Mouse (Mus musculus) spleen, adult 2 months (tissue): ENCODE measurements at regions not wholly inside any gene's neighbourhood (a gene's known extent, or its start where the extent isn't known, plus 50 kb on each side); places are given as distances from the start of the nearest gene placed in this dataset.

Experiments used
- CTCF ChIP-seq: fragments of 200-500 bp; IDR thresholded peaks from 2 replicates; pipeline ENCODE4 v1.5.1; 2011; ENCODE audit warnings: mild to moderate bottlenecking, inconsistent platforms; ENCODE audit not compliant: insufficient read depth, insufficient read length, insufficient replicate concordance; ENCODE audit errors: extremely low read depth
- POLR2A ChIP-seq: fragments of 200-500 bp; IDR thresholded peaks from 2 replicates; pipeline ENCODE4 v1.6.1; 2011; ENCODE audit warnings: low read depth, low read length, inconsistent platforms

DNA sequence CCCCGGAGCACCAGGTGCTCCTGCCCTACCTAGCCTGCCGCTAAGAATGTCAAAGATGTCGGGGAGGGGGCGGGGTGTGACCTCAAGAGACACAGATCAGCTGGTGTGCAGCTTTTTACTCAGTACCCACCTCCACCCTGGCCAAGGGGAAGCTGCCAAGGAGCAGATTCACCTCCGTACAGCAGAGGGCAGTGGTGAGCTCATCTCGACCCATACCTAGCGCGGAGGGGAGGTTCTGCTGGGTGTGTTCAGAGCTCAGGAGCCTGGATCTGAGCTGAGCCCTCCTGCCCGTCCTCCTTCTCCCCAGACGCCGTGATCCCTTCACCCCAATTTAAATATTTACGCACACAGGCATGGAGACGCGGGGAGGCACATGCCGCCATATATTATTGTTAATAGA lies 126.1 kb upstream of the Ces5a start:
- TF ChIP-seq POLR2A = no peak
- TF ChIP-seq CTCF = no peak
